Mouse (Mus musculus) stomach, embryonic 15.5 days (tissue): Measurements from ENCODE around the gene Pigo. TPM values are rescaled to one million over a fixed set of nuclear protein-coding genes. Genes with fewer than 3 reads are reported as not detected.

ENCODE experiments used
- ATAC-seq: fragments of 200-750 bp; cut with Nextera tagmentation; 2 replicates; pipeline ENCODE4 v1.8.0; 2017; ENCODE audit warnings: low read depth, moderate number of reproducible peaks, moderate TSS enrichment; ENCODE audit not compliant: insufficient read depth, low FRiP score
- H3K27ac ChIP-seq: fragments of 300-500 bp; sonication (generic); 2 replicates; pipeline ENCODE4 v1.5.1; 2015; ENCODE audit warnings: mild to moderate bottlenecking, inconsistent platforms
- H3K27me3 ChIP-seq: fragments of 300-500 bp; sonication (generic); replicated peaks from 2 replicates; pipeline ENCODE4 v1.6.1; 2015; ENCODE audit warnings: inconsistent platforms
- H3K36me3 ChIP-seq: fragments of 300-500 bp; sonication (generic); 2 replicates; pipeline ENCODE4 v1.6.1; 2015; ENCODE audit warnings: inconsistent platforms
- H3K4me1 ChIP-seq: fragments of 300-500 bp; sonication (generic); 2 replicates; pipeline ENCODE4 v1.6.1; 2015; ENCODE audit warnings: inconsistent platforms
- H3K4me2 ChIP-seq: fragments of 300-500 bp; sonication (generic); 2 replicates; pipeline ENCODE4 v1.6.1; 2015; ENCODE audit warnings: mild to moderate bottlenecking, inconsistent platforms
- H3K4me3 ChIP-seq: fragments of 300-500 bp; sonication (generic); replicated peaks from 2 replicates; pipeline ENCODE4 v1.5.1; 2015; ENCODE audit warnings: inconsistent platforms
- H3K9ac ChIP-seq: fragments of 300-500 bp; sonication (generic); 2 replicates; pipeline ENCODE4 v1.6.1; 2015; ENCODE audit warnings: inconsistent platforms
- H3K9me3 ChIP-seq: fragments of 300-500 bp; sonication (generic); 2 replicates; pipeline ENCODE4 v1.6.1; 2016; ENCODE audit warnings: inconsistent platforms
- WGBS: fragments of 180-500 bp; shearing (Covaris S2); methylation state at CpG from one replicate; pipeline ENCODE4 v1.1.7; 2015; 5-methylcytosine and 5-hydroxymethylcytosine counted together
- polyA plus RNA-seq: library from polyadenylated mRNA; unstranded; fragments of >200 nt; fragmentation: Nextera tagmentation; extraction: Ambion mirVana; gene quantifications from 2 replicates; pipeline ENCODE4 v1.2.1, GENCODE M21; 2015

Pigo gene
- polyA plus RNA-seq, 1 experiment from 2014 or later: 21.7 TPM

DNA sequence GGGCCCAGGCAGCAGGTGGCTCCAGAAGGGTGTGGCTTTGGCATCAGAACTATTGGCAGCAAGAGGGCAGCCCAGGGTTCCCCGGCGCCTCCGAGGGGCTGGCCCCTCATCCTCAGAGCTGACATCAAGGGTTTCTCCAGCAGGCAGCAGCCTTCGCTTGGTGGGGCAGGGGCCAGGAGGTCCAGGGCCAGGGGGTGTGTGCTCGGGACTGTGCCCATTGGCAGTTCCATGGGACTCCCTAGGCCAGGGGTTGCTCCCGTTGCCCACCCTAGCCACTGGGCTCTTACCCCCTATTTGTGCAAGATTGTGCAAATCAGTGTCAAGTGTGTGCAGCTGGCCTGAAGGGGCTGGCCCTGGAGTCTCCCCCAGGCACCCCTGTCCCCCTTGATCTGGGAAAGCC is 10.2 kb upstream of the Pigo start:
- no peak for ATAC-seq
- H3K27ac ChIP-seq: no peak overlapping the region
- H3K9ac ChIP-seq: no peak overlapping the region
- H3K4me1 ChIP-seq: peaks cover 16% of the 10 kb centered on the region
- no peaks in the 10 kb centered on the region for H3K9me3 ChIP-seq
- no peak overlapping the region for H3K4me2 ChIP-seq
- 87% methylated on average over 6 of the region's 6 CpGs for WGBS
- no peaks in the 10 kb centered on the region for H3K27me3 ChIP-seq
- peaks cover 13% of the 10 kb centered on the region; the same call in 1 of the 2 replicates for H3K36me3 ChIP-seq
- no peak overlapping the region for H3K4me3 ChIP-seq

DNA sequence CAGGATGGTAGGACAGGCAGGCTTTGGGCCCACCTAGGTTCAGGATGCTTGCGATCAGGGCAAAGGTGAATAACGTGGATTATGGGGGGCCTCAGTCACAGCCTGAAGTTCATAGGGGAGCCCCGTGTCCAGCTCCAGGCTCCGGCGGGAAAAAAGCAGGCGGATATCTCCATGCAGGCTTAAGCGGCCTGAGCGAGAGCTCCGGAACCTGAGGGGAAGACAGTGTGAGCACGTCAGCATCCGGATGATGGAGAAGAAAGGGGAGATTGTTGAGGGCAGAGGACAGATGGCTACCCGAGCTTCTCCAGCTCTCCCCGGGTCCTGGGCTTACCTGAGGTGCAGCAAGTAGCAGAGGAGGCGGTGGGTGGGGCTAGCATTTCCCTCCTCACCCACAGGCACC is 7.9 kb upstream of the Pigo start:
- WGBS: 81% methylated on average over 14 of the region's 14 CpGs
- Histone ChIP-seq H3K9me3 (no peaks in the 10 kb centered on the region), H3K9ac (no peak overlapping the region), H3K4me1 (peaks cover 14% of the 10 kb centered on the region), H3K4me3 (no peak overlapping the region), H3K4me2 (no peak overlapping the region), H3K36me3 (peaks cover 27% of the 10 kb centered on the region), H3K27me3 (no peaks in the 10 kb centered on the region), H3K27ac (no peak overlapping the region)
- ATAC-seq: no peak

DNA sequence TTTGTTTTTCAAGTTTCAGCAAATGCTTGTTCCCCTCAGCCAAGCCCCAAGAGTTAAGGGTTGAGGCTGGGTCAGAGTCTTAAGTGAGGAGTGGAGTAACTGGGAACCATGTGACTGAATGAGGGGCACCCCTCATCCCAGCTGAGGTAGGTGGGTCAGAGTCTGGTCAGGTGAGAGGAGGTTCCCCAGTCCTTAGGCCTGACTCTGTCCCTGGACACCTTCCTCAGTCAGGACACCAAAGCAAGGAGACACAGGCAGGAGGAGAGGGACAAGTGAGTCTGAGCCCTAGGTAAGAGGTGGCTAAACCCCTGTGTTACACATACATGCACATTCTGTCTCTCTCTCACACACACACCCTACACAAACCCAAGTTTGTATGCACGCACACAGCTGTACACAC is 6.9 kb upstream of the Pigo start:
- Histone ChIP-seq H3K4me1 (peaks cover 14% of the 10 kb centered on the region), H3K4me2 (no peak overlapping the region), H3K36me3 (peaks cover 35% of the 10 kb centered on the region), H3K9me3 (no peaks in the 10 kb centered on the region), H3K4me3 (no peak overlapping the region), H3K9ac (no peak overlapping the region), H3K27me3 (no peaks in the 10 kb centered on the region), H3K27ac (no peak overlapping the region)
- no peak for ATAC-seq
- 100% methylated on average over 1 of the region's 1 CpGs for WGBS

DNA sequence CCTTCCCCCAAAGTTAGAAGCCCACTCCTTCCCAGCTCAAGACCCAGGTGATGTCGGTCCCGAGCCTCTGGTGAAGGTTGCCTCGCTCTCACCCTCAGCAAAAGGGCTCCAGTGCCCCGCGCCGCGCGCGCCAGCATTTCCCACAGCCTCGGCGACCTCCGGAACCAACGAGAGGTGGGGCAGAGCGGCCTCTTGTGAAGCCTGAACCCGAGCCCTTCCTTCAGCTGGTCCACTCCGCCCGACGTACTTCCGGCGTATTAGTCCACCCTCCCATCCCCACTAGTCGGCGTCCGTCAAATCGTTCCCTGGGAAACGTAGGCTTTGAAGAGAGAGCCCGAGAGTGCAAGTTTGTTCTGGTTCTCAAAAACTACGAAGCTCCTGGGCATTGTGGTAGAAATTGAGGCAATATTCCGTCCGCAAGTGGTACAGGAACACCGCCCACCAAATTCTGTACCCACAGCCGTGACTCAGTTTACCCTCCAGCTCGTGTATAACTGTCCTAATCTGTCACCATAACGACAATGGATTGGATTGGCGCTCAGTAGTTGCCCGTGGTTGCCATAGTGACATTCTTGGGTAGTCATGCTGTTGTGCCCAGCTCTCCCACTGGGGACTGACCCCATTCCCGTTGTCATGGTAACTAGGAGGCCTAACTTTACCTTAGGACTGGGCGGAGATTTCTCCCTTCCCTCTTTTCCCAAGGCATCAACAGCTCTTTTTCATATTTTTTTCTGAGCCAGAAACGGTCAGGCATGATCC is 5.8 kb upstream of the Pigo start, which contains the start of gene Stoml2:
Gene Stoml2 (minus strand): TSS at position 474 of the 759 bp plus-strand sequence.
- Histone ChIP-seq H3K27me3 (no peaks in the 10 kb centered on the region), H3K9ac (peak within 1 kb of the TSS; percentile 89), H3K36me3 (peaks cover 41% of the 10 kb centered on the region), H3K9me3 (no peaks in the 10 kb centered on the region), H3K4me3 (peak within 1 kb of the TSS; percentile 71), H3K4me1 (peaks cover 14% of the 10 kb centered on the region), H3K4me2 (peak within 1 kb of the TSS; percentile 78), H3K27ac (peak within 1 kb of the TSS; percentile 84)
- peak; percentile 96 for ATAC-seq
- 1% methylated on average over 38 of the region's 38 CpGs for WGBS

DNA sequence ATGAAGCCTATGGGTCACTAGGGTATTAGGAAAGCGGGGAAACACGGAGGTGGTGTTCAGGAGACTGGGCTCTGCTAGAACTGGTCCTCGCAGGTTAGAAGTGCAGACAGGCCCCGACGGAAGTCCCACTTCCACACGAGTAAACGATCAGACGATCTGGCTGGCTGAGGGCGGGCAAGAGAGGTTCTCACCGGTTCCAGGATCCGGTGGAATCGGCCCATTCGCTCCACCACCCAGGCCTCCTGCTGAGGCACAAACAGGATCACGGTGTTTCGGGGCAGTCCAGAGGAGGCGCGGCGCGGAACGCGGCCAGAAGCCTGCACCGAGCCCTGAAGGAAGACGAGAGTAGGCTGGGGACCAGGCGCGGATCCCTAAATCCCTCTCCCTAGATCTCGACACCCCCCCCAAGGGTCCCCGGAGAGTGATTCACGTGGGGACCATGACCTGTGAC is 5.2 kb upstream of the Pigo start:
- Histone ChIP-seq H3K27me3 (no peaks in the 10 kb centered on the region), H3K36me3 (peaks cover 38% of the 10 kb centered on the region), H3K4me2 (peak overlapping the region; percentile 78), H3K4me1 (peaks cover 14% of the 10 kb centered on the region), H3K9ac (peak overlapping the region; percentile 89), H3K27ac (peak overlapping the region; percentile 82), H3K9me3 (no peaks in the 10 kb centered on the region), H3K4me3 (peak overlapping the region; percentile 71)
- WGBS: 1% methylated on average over 28 of the region's 28 CpGs
- peak; percentile 55 for ATAC-seq

DNA sequence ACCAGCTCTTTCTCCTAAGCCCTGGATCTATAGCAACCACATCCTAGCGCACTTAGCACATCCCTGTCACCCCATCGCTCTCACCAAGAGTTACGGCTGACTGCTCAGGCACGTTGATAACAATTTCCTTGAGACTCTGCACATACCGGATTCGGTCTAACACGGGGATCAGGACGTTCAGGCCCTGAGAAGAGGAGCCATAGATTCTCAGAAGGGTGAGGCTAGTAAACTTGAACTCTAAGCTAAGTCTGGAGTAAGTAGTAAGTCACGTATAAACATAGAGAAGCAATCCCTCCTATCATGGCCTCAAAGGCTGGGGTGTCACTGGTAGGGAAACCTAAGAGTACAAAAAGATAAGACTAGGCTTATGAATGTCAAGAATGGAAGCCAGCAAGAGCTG is 4.7 kb upstream of the Pigo start:
- Histone ChIP-seq H3K9me3 (no peaks in the 10 kb centered on the region), H3K4me2 (peak overlapping the region; percentile 78), H3K4me1 (peaks cover 14% of the 10 kb centered on the region), H3K36me3 (peaks cover 38% of the 10 kb centered on the region), H3K4me3 (peak overlapping the region; percentile 71), H3K27ac (peak overlapping the region; percentile 82), H3K27me3 (no peaks in the 10 kb centered on the region), H3K9ac (peak overlapping the region; percentile 89)
- ATAC-seq: no peak
- 69% methylated on average over 9 of the region's 9 CpGs for WGBS

DNA sequence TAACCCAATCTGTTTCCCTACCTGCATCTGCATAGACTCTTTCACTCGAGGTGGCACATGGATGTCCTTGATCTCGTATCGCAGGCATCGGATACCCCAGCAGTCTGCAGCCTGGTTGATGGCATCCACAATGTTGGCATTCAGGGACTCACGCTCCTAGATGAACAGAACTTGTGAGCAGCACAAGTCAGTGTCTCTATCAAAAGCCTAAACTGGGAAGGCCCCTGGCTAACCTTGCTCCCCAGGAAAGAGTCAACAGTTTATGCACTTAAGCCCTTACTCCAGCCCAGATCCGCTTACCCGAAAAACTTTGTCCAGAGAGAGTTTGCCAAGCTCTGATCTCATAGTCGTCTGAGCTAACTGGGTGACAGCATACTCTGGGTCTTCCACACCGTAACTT is 4.1 kb upstream of the Pigo start:
- no peak for ATAC-seq
- Histone ChIP-seq H3K27ac (no peak overlapping the region), H3K4me3 (no peak overlapping the region), H3K36me3 (peaks cover 38% of the 10 kb centered on the region), H3K27me3 (no peaks in the 10 kb centered on the region), H3K9ac (no peak overlapping the region), H3K4me2 (no peak overlapping the region; the same call in 1 of the 2 replicates), H3K9me3 (no peaks in the 10 kb centered on the region), H3K4me1 (peaks cover 16% of the 10 kb centered on the region)
- 89% methylated on average over 9 of the region's 9 CpGs for WGBS

DNA sequence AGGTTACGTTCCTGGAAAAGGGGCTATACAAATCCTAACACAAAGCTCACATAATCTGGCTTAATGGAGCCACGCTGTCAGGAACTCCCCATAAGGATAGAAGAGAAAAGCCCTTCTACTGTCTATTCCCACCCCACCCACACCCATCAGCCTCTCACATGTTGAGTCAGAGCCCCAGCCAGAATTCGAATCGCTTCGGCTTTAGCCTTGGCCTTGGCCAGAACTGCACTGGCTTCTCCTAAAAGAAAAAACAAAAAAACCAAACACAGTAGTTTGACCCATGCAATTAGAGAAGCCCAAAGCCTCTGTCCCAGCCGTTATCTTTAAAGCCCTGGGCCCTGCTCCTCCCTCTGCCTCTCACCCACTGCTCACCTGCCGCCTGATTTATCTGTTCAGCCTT is 3.5 kb upstream of the Pigo start:
- no peak for ATAC-seq
- Histone ChIP-seq H3K4me1 (peaks cover 21% of the 10 kb centered on the region), H3K4me3 (no peak overlapping the region), H3K36me3 (peaks cover 38% of the 10 kb centered on the region), H3K4me2 (no peak overlapping the region), H3K27ac (no peak overlapping the region), H3K27me3 (no peaks in the 10 kb centered on the region), H3K9me3 (no peaks in the 10 kb centered on the region), H3K9ac (no peak overlapping the region)
- WGBS: 94% methylated on average over 7 of the region's 7 CpGs

DNA sequence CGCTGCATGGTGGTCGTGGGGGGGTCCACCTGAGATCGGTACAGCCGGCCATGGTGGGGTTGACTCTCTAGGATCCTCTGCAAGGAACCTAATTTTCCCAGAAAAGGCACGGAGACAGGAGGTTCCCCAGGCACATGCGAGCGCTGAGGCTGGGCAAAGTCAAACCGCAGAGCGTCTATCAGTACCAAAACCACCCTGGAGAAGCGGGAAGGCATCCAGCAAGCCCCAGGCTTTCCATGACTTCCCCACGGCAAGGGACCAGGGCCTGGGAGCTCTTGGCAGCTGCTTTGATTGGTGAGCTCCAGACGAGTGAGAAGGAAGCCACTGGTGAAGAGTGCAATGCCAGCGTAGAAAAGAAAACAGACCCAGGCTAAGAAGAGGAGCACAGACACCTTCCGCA is 946 bp downstream of the Pigo start:
- Histone ChIP-seq H3K4me3 (peak overlapping the region; percentile 64), H3K27ac (peak overlapping the region; percentile 92; the same call in 1 of the 2 replicates), H3K27me3 (no peaks in the 10 kb centered on the region), H3K9me3 (no peaks in the 10 kb centered on the region), H3K36me3 (peaks cover 32% of the 10 kb centered on the region), H3K4me2 (peak overlapping the region; percentile 70), H3K4me1 (peaks cover 8% of the 10 kb centered on the region), H3K9ac (peak overlapping the region; percentile 47; the same call in 1 of the 2 replicates)
- 77% methylated on average over 14 of the region's 14 CpGs for WGBS
- ATAC-seq: no peak

DNA sequence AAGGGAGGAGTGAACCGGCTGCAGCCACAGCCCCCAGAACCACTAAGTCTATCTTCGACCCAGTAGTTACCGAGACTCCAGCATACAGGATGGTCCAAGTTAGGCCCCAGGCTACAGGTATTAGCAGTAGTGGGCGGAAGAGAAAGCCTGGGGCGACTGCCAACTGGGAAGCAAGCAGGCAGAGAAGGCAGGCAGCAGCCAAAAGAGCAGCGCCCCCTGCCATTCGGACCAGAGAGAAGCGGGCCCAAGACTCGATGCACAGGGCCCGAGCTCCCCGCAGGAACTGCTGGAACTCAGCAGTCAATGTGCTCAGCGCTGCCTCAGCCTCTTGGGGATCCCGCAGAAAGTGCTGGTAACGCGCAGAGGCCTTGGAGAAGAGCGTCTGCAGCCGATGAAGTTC is 4.3 kb downstream of the Pigo start:
- no peak overlapping the region for H3K4me3 ChIP-seq
- WGBS: 77% methylated on average over 17 of the region's 17 CpGs
- no peak overlapping the region for H3K9ac ChIP-seq
- no peak overlapping the region for H3K4me2 ChIP-seq
- no peaks in the 10 kb centered on the region for H3K9me3 ChIP-seq
- no peak overlapping the region for H3K27ac ChIP-seq
- no peak for ATAC-seq
- H3K4me1 ChIP-seq: peaks cover 8% of the 10 kb centered on the region
- H3K36me3 ChIP-seq: peaks cover 27% of the 10 kb centered on the region
- no peaks in the 10 kb centered on the region for H3K27me3 ChIP-seq

DNA sequence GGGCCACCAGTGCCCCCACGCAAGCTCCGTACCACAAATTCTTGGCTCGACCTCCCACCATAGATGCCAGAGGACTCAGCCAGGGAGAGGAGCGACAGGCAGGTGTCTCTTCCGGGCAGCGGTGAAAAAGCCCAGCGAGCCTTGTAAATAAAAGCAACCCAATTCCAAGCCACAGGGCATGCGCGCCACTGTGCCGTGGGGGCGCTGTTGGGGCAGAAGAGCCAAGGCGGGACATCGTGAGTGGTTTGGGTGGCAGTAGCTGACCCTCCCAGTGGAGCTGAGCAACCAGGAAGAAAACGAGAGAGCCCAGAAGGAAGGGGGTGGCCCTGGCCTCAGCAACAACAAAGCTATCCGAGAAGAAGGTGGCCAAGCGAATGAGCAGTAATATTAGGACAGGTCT is 4.7 kb downstream of the Pigo start:
- Histone ChIP-seq H3K27me3 (no peaks in the 10 kb centered on the region), H3K4me2 (no peak overlapping the region), H3K36me3 (peaks cover 27% of the 10 kb centered on the region), H3K4me3 (no peak overlapping the region), H3K27ac (no peak overlapping the region), H3K9me3 (no peaks in the 10 kb centered on the region), H3K9ac (no peak overlapping the region), H3K4me1 (peaks cover 8% of the 10 kb centered on the region)
- ATAC-seq: no peak
- WGBS: 84% methylated on average over 16 of the region's 16 CpGs

DNA sequence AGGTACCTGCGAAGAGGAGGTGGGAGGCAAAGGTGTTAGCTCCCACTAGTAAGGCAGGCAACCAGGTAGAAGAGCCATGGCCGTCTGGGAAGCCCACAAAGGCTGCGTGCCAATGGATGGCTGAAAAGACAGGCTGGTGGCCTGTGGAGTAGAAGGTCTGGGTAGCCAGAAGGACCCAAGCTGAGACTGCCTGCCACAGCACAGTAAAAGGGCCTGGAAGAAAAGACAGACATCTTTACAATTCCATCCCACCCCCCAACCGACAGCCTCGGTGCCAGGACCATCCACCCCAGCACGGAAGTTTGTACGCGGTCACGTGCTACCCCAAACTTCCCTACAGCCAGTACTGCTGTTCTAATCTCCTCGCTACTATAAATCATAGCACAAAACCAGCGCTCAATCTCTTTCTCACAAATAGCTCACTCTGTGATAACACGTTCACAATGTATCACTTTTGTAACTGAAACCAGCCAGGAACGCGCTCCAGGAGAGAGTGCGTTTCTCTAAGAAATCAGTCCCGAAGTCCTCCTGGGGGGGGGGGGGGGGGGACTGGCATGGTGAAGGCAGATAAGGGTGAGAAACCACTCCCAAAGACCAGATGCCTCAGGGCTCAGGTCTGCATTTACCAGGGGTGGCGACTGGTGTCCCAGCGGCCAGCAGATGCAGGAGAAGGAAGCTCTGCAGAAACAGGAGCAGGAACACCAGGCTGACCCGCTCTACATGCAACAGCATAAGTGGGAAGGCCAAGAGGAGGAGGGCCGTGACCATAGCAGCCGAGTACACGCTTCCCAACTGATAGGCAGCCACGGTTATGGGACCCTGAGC is 5.8 kb downstream of the Pigo start:
- Histone ChIP-seq H3K4me3 (no peak overlapping the region), H3K27me3 (no peaks in the 10 kb centered on the region), H3K4me2 (no peak overlapping the region), H3K36me3 (peaks cover 27% of the 10 kb centered on the region), H3K27ac (no peak overlapping the region), H3K9me3 (no peaks in the 10 kb centered on the region), H3K9ac (no peak overlapping the region), H3K4me1 (peaks cover 6% of the 10 kb centered on the region)
- 90% methylated on average over 23 of the region's 23 CpGs for WGBS
- no peak for ATAC-seq
